Mouse (Mus musculus) forebrain, embryonic 13.5 days (tissue): ENCODE data around the gene Sar1a. TPM values are rescaled to one million over a fixed set of nuclear protein-coding genes. Genes with fewer than 3 reads are reported as not detected.

ENCODE experiments used
- ATAC-seq: fragments of 200-750 bp; cut with Nextera tagmentation; 2 replicates; pipeline ENCODE4 v1.8.0; 2017
- H3K27ac ChIP-seq: fragments of 300-500 bp; sonication (generic); 2 replicates; pipeline ENCODE4 v1.5.1; 2015; ENCODE audit warnings: inconsistent platforms, mild to moderate bottlenecking, moderate library complexity
- H3K27me3 ChIP-seq: fragments of 300-500 bp; sonication (generic); 2 replicates; pipeline ENCODE4 v1.6.1; 2015; ENCODE audit warnings: mild to moderate bottlenecking, inconsistent platforms
- H3K36me3 ChIP-seq: fragments of 300-500 bp; sonication (generic); 2 replicates; pipeline ENCODE4 v1.6.1; 2015; ENCODE audit warnings: mild to moderate bottlenecking, inconsistent platforms; ENCODE audit not compliant: poor library complexity, severe bottlenecking
- H3K4me1 ChIP-seq: fragments of 300-500 bp; sonication (generic); 2 replicates; pipeline ENCODE4 v1.6.1; 2015; ENCODE audit warnings: inconsistent platforms
- H3K4me2 ChIP-seq: fragments of 300-500 bp; sonication (generic); 2 replicates; pipeline ENCODE4 v1.6.1; 2015; ENCODE audit warnings: inconsistent platforms, mild to moderate bottlenecking, moderate library complexity
- H3K4me3 ChIP-seq: fragments of 300-500 bp; sonication (generic); 2 replicates; pipeline ENCODE4 v1.5.1; 2015; ENCODE audit warnings: mild to moderate bottlenecking, inconsistent platforms
- H3K9ac ChIP-seq: fragments of 300-500 bp; sonication (generic); 2 replicates; pipeline ENCODE4 v1.6.1; 2015; ENCODE audit warnings: mild to moderate bottlenecking, inconsistent platforms
- H3K9me3 ChIP-seq: fragments of 300-500 bp; sonication (generic); replicated peaks from 2 replicates; pipeline ENCODE4 v1.6.1; 2016; ENCODE audit warnings: inconsistent platforms
- WGBS: fragments of 180-500 bp; shearing (Covaris S2); methylation state at CpG from one replicate; pipeline ENCODE4 v1.1.7; 2015; 5-methylcytosine and 5-hydroxymethylcytosine counted together
- polyA plus RNA-seq: library from polyadenylated mRNA; unstranded; fragments of >200 nt; fragmentation: Nextera tagmentation; extraction: Ambion mirVana; gene quantifications from 2 replicates; pipeline ENCODE4 v1.2.1, GENCODE M21; 2015

Sar1a gene
- polyA plus RNA-seq, 1 experiment from 2014 or later = 205 TPM

GRCm38 (mm10) chr10:61656928-61657882, 22.9 kb upstream of the Sar1a start:
- Histone ChIP-seq H3K4me3 (no peak overlapping the region), H3K4me2 (no peak overlapping the region), H3K9ac (no peak overlapping the region), H3K36me3 (peaks cover 73% of the 10 kb centered on the region), H3K9me3 (no peaks in the 10 kb centered on the region), H3K27me3 (no peaks in the 10 kb centered on the region), H3K4me1 (peaks cover 7% of the 10 kb centered on the region), H3K27ac (no peak overlapping the region)
- no peak; the same call in 1 of the 2 replicates for ATAC-seq
- WGBS = 92% methylated on average over 18 of the region's 18 CpGs

GRCm38 (mm10) chr10:61657985-61658384, 22.1 kb upstream of the Sar1a start:
- Histone ChIP-seq H3K4me3 (no peak overlapping the region), H3K4me1 (peaks cover 13% of the 10 kb centered on the region), H3K9me3 (no peaks in the 10 kb centered on the region), H3K27ac (no peak overlapping the region), H3K27me3 (no peaks in the 10 kb centered on the region), H3K9ac (no peak overlapping the region), H3K4me2 (no peak overlapping the region), H3K36me3 (peaks cover 73% of the 10 kb centered on the region)
- WGBS = 30% methylated on average over 4 of the region's 4 CpGs
- ATAC-seq = no peak; the same call in 1 of the 2 replicates

- Histone ChIP-seq H3K27me3 (no peaks in the 10 kb centered on the region), H3K36me3 (peaks cover 78% of the 10 kb centered on the region), H3K4me3 (no peak overlapping the region), H3K9ac (no peak overlapping the region), H3K9me3 (no peaks in the 10 kb centered on the region), H3K4me1 (peaks cover 15% of the 10 kb centered on the region), H3K4me2 (no peak overlapping the region), H3K27ac (peak overlapping the region; percentile 86)
- no peak; the same call in 1 of the 2 replicates for ATAC-seq
- 75% methylated on average over 8 of the region's 8 CpGs for WGBS
Measured at GRCm38 (mm10) chr10:61661887-61662286, 18.2 kb upstream of the Sar1a start.

GRCm38 (mm10) chr10:61662391-61662988, 17.6 kb upstream of the Sar1a start:
- H3K36me3 ChIP-seq = peaks cover 80% of the 10 kb centered on the region
- no peak overlapping the region for H3K4me2 ChIP-seq
- H3K27ac ChIP-seq = peak overlapping the region; percentile 86
- WGBS = 43% methylated on average over 10 of the region's 10 CpGs
- peak overlapping the region; percentile 27; the same call in 1 of the 2 replicates for H3K9ac ChIP-seq
- H3K9me3 ChIP-seq = no peaks in the 10 kb centered on the region
- no peak overlapping the region for H3K4me3 ChIP-seq
- H3K27me3 ChIP-seq = no peaks in the 10 kb centered on the region
- peak; percentile 88 for ATAC-seq
- H3K4me1 ChIP-seq = peaks cover 15% of the 10 kb centered on the region

- Histone ChIP-seq H3K4me1 (peaks cover 15% of the 10 kb centered on the region), H3K36me3 (peaks cover 91% of the 10 kb centered on the region), H3K9ac (no peak overlapping the region), H3K4me2 (no peak overlapping the region), H3K27me3 (no peaks in the 10 kb centered on the region), H3K4me3 (no peak overlapping the region), H3K9me3 (no peaks in the 10 kb centered on the region), H3K27ac (no peak overlapping the region)
- 97% methylated on average over 10 of the region's 10 CpGs for WGBS
- ATAC-seq = no peak
Measured at GRCm38 (mm10) chr10:61665111-61665510, 15.0 kb upstream of the Sar1a start.

- no peak overlapping the region for H3K4me2 ChIP-seq
- 99% methylated on average over 3 of the region's 3 CpGs for WGBS
- H3K4me3 ChIP-seq = no peak overlapping the region
- no peak overlapping the region for H3K9ac ChIP-seq
- H3K27ac ChIP-seq = no peak overlapping the region
- no peak for ATAC-seq
- H3K9me3 ChIP-seq = no peaks in the 10 kb centered on the region
- no peaks in the 10 kb centered on the region for H3K27me3 ChIP-seq
- peaks cover 15% of the 10 kb centered on the region for H3K4me1 ChIP-seq
- H3K36me3 ChIP-seq = peaks cover 92% of the 10 kb centered on the region
Measured at GRCm38 (mm10) chr10:61665651-61666050, 14.4 kb upstream of the Sar1a start.

GRCm38 (mm10) chr10:61669289-61669688, 10.8 kb upstream of the Sar1a start:
- no peak for ATAC-seq
- H3K36me3 ChIP-seq = peaks cover 93% of the 10 kb centered on the region
- H3K27me3 ChIP-seq = no peaks in the 10 kb centered on the region

GRCm38 (mm10) chr10:61669896-61670295, 10.2 kb upstream of the Sar1a start:
- Histone ChIP-seq H3K36me3 (peaks cover 93% of the 10 kb centered on the region), H3K4me3 (no peak overlapping the region), H3K9ac (no peak overlapping the region), H3K27ac (no peak overlapping the region), H3K4me2 (no peak overlapping the region), H3K27me3 (no peaks in the 10 kb centered on the region), H3K4me1 (no peaks in the 10 kb centered on the region), H3K9me3 (no peaks in the 10 kb centered on the region)
- ATAC-seq = no peak

More at GRCm38 (mm10) chr10:61669289-61669688, 10.8 kb upstream of the Sar1a start:
- H3K9me3 ChIP-seq = no peaks in the 10 kb centered on the region
- no peaks in the 10 kb centered on the region for H3K4me1 ChIP-seq
- no peak overlapping the region for H3K9ac ChIP-seq
- H3K4me2 ChIP-seq = no peak overlapping the region
- no peak overlapping the region for H3K4me3 ChIP-seq
- WGBS = 53% methylated on average over 7 of the region's 7 CpGs
- H3K27ac ChIP-seq = no peak overlapping the region

GRCm38 (mm10) chr10:61670758-61671157, 9.3 kb upstream of the Sar1a start:
- no peak for ATAC-seq
- Histone ChIP-seq H3K4me3 (no peak overlapping the region), H3K9ac (no peak overlapping the region), H3K9me3 (no peaks in the 10 kb centered on the region), H3K4me1 (no peaks in the 10 kb centered on the region), H3K36me3 (peaks cover 91% of the 10 kb centered on the region), H3K27me3 (no peaks in the 10 kb centered on the region), H3K27ac (no peak overlapping the region), H3K4me2 (no peak overlapping the region)
- WGBS = 94% methylated on average over 3 of the region's 3 CpGs

GRCm38 (mm10) chr10:61675935-61676334, 4.2 kb upstream of the Sar1a start:
- ATAC-seq = no peak
- Histone ChIP-seq H3K4me1 (peaks cover 6% of the 10 kb centered on the region), H3K9me3 (no peaks in the 10 kb centered on the region), H3K27ac (no peak overlapping the region), H3K9ac (no peak overlapping the region), H3K36me3 (peaks cover 48% of the 10 kb centered on the region), H3K4me3 (no peak overlapping the region), H3K4me2 (no peak overlapping the region), H3K27me3 (no peaks in the 10 kb centered on the region)
- whole genome bisulfite sequencing = 80% methylated on average over 3 of the region's 3 CpGs

- no peaks in the 10 kb centered on the region for H3K27me3 ChIP-seq
- peak overlapping the region; percentile 31; the same call in 1 of the 2 replicates for H3K27ac ChIP-seq
- peaks cover 19% of the 10 kb centered on the region for H3K4me1 ChIP-seq
- peak overlapping the region; percentile 76 for H3K4me2 ChIP-seq
- no peaks in the 10 kb centered on the region for H3K9me3 ChIP-seq
- peak overlapping the region; percentile 64 for H3K9ac ChIP-seq
- ATAC-seq = peak; percentile 4; the same call in 1 of the 2 replicates
- peaks cover 16% of the 10 kb centered on the region for H3K36me3 ChIP-seq
- WGBS = 36% methylated on average over 9 of the region's 9 CpGs
- H3K4me3 ChIP-seq = peak overlapping the region; percentile 69
Measured at GRCm38 (mm10) chr10:61679545-61679944, 554 bp upstream of the Sar1a start.

- ATAC-seq = no peak
- Histone ChIP-seq H3K4me1 (no peaks in the 10 kb centered on the region), H3K4me3 (no peak overlapping the region), H3K4me2 (no peak overlapping the region), H3K9me3 (no peaks in the 10 kb centered on the region), H3K27me3 (no peaks in the 10 kb centered on the region), H3K27ac (no peak overlapping the region), H3K36me3 (peaks cover 86% of the 10 kb centered on the region), H3K9ac (no peak overlapping the region)
- 89% methylated on average over 8 of the region's 8 CpGs for WGBS
Measured at GRCm38 (mm10) chr10:61689405-61689804, 9.3 kb downstream of the Sar1a start.
